Mouse (Mus musculus): ENCODE results near the gene Umps. TPM values are rescaled to one million over a fixed set of nuclear protein-coding genes. Genes with fewer than 3 reads are reported as not detected.

The Umps gene
- 6.3 TPM for polyA plus RNA-seq (2014; fragmentation: Illumina TruSeq; extraction: RNeasy Lipid Tissue Mini Kit (QIAGEN cat#74804); ENCODE audit: insufficient read depth, low read depth, low replicate concordance)

DNA sequence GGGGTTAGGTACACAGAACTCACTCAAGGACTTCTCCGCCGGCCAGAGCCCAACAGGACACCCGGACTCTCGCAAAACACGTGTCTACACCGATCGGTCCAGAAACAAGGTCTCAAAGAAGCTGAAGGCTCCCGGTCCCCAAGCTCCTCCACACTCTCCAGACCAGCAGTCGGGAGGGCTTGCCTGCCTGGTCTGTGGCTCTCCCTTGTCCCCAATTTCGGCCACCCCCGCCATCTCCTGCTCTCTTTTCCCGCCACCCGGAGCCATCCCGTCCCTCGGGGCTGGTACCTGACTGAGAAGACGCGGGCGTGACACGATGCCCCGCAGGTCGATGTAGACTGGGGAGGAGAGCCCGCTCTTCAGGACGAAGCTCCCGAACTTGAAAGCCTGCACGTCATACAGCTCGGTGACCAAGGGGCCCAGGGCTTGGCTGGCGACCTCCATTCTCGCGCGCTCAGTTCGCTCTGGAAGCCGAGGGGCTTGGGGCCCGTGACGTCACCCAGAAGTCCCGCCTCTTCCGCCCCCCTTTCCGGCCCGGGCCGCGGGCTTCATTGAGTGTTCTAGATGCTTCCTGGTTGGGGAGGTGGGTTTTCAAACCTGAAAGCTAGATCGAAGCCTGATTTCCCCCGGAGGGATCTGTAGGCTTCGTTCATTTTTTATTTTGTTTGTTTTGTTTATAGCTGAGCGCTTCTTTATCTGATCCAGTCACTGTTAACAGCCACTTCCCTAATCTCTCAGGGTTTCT is at the start of gene Umps:
Gene Umps, minus strand, starts transcription at position 501 of the 745 bp plus-strand sequence.

Other genes with a start within 250 kb of the Umps start
- gene Muc13, start 173.0 kb downstream of the Umps start, polyA plus RNA-seq (2014; fragmentation: Illumina TruSeq; extraction: RNeasy Lipid Tissue Mini Kit (QIAGEN cat#74804); ENCODE audit: insufficient read depth, low read depth, low replicate concordance), result 0.08 TPM
- gene Itgb5, start 137.4 kb downstream of the Umps start, polyA plus RNA-seq (2014; fragmentation: Illumina TruSeq; extraction: RNeasy Lipid Tissue Mini Kit (QIAGEN cat#74804); ENCODE audit: insufficient read depth, low read depth, low replicate concordance), result 75.1 TPM